Mouse (Mus musculus): ENCODE measurements around the gene Fbxo22.
"Not testable (repeated sequence)": the region's sequence is repeated elsewhere in the genome, so short reads cannot be mapped to it uniquely, and the experiment has no call there.

Fbxo22 gene

DNA sequence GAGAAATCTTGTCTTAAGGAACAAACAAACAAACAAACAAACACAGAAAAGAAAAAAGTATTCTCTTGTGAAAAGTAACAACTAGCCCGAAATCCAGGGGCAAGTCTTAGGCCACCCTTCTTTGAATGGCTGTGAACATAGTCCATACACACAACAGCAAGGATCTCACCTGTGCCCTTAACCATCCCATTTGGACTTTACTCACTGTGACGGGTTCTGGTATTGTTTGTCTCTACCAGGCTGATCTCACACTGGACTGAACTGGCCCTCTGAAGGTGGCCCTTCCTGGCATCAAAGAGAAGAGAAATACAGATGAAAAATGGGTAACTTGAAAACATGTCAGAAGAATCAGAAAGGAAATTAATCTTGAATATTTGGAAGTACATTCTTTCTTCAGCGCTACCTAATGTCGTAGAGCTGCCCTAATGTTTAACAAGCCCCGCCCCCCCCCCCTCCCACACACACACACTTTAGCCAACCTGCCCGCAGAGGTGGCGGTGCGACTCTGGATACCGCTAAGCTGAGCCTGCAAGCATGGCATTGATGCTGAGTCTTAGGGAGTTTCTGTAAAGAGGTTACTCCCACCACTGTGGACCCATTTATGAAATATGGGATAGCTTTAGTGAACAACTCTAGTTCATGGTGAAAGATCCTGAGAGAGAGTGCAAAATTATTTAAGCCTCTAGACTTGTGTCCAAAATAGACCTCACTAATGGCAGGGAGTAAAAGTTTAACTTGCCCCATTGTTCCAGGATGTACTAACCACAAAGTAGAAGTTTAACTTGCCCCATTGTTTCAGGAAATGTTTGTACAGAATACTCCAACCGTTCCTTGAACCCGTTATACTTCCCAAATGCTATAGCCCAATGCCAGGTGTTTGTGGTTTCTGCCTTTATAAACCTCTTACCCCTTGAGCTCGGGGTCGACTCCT, 27.8 kb downstream of the Fbxo22 start:
- DNase-seq (ENCODE audit: low spot score) = no peak

DNA sequence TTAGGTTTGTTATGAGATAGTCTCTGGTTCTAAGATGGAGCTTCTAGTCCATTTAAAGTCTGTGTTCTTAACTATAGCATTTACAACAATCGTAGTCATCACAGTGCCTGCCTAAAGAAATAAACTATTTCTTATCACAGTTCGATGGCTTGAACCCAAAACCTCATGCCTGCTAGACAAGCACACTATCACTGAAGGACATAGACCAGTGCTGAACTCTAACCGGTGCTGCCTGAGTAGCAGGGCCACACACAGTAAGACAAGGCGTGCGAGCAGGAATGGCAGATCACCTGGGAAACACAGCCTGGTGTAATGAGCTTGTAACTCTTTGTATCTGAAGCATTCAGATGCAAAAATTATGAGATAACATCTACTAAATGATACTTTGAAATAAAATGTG, 32.1 kb downstream of the Fbxo22 start:
- DNase-seq (ENCODE audit: low spot score) = no peak

DNA sequence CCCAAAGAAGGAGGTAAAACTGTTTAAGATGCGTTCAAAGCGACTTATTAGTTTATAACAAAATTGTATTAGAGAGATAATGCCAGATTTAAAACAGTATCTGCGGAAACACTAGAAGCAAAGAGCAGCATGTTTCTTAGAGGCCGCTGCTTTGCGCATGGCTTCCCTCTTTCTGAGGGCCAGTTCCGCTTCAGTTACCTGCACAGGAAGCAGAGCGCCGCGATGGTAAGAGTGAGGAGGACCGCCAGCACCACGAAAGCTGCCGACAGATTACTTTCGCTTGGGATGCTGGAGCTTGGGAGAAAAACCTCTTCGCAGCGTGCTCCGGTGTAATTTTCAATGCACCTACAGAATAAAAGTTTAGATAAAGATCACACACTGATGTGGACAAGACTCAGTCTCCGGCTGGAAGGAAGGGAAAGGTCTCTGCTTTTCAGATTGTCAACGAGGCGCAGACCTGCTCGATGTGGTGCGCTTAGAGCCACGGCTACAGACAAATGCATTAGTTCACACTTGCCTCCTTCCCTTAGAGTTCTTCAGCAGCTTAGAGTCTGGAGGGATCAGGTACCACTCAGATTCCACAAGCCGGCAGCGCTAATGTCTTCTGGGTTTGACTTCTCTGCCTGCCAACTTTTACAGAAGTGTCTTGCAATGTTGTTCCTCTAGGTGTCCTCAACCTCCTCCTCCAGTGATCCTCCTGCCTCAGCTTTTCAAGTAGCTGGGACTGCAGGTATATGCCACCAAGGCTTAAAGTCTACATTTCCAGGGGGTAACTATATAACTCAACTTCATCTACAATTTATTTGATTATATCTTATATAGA, 33.3 kb downstream of the Fbxo22 start:
- peak; percentile 3 for DNase-seq (ENCODE audit: low spot score)

DNA sequence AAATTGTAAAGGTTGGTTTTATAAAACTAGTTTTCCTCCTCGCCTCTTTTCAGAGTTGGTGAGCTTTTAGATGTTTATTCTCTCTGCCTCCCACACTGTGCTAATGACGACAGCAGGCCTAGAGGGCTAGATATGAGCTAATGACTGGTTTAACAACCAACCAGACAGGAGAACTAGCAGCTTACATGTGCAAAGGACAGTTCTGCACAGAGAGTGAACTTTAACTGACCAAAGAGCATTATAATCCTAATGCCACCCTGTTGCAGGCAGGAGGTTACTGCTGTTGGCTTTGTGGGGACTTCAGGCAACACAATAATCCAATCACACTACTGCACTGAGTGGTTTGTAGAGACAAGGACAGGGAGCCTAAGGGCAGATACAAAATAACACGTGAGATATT, 34.6 kb downstream of the Fbxo22 start:
- no peak for DNase-seq (ENCODE audit: low spot score)

DNA sequence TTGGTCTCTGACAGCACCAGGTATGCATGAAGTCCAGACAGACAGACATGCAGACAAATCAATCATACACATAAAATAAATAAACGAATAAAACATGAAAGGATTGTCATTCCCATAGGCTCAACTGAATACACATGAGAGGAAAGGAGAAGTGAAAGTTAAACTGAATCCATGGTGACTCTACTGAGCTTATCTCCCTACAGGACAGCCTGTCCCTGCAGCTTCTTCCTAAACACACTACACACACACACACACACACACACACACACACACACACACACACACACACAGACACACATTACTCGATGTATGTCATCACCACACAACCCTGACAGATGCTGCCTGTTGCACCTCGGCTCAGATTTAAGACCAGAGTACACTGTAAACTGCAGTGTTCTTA, 35.4 kb downstream of the Fbxo22 start:
- DNase-seq (ENCODE audit: low spot score) = no peak

DNA sequence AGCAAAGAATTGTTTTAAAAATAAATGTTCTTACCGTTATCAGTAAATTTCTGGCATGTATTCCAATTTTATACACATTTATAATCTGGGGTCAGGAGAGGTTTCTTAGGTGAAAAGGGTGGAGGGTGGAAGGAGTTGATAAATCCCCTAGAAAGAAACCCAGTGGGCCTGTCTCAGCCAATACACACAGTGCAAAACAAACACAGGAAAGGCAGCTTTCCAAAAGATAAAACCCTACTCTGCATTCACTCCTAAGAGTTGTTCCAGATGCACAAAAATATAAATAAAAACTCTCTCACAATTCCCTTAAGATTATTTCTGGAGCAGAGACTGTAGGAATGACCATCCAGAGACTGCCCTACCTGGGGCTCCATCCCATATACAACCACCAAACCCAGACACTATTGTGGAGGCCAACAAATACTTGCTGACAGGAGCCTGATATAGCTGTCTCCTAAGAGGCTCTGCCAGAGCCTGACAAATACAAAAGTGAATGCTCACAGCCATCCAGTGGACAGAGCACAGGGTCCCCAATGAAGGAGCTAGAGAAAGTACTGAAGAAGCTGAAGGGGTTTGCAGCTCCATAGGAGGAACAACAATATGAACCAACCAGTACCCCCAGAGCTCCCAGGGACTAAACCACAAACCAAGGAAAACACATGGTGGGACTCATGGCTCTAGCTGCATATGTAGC, 36.5 kb downstream of the Fbxo22 start:
- DNase-seq (ENCODE audit: low spot score) = not testable (repeated sequence)

DNA sequence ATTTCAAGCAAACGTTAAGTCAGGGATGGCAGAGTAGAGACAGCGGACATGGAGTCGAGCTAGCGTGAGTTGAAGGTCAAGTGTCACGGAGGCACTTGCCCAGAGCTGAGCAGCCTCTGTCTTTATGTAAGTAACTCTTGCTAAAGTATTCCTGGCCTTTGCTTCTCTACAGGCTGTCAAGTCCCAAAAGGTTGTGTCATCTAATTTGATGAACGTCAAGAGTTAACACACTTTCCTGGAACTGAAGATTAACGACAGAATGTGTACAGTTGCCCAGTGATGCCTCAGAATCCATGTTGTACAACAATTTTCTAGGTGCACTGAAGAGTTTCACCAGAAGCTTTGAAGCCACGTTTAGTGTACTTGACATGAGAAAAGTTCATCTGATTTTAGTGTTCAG, 37.7 kb downstream of the Fbxo22 start:
- DNase-seq (ENCODE audit: low spot score) = no peak

DNA sequence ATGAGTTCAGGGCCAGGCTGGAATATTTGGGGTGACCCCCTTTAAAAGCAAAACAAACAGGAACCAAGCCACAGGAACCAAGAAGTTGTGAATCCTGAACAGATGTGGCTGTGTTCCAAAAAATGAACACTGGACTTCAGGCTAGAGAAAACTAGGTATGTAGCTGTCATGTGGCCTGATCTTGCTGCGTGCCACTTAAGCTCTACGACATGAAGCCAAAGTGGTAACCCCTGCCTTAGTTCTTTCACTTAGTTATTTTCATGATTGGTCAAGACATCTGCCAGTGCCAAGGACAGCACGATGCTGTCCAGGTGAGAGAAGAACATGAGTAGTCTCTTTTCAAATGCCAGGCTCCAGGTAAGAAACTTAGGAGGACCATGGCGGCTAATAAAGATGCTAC, 38.2 kb downstream of the Fbxo22 start:
- no peak for DNase-seq (ENCODE audit: low spot score)

DNA sequence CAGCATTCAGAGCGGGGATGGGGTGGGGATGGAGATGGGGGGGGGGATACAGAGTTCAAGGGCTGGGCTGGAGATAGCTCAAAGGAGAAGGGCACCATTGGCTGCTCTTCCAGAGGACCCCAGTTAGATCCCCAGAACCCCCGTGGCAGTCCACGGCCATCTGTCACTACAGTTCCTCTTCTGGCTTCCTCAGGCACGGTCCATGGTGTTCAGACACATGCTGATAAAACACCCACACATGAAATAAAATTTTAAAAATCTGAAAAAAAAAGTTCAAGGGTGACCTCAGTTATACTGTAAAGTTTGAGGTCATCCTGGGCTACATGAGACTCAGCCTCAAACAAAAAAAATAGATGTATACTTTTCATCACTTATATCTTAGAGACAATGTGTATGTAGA, 39.7 kb downstream of the Fbxo22 start:
- no peak for DNase-seq (ENCODE audit: low spot score)

DNA sequence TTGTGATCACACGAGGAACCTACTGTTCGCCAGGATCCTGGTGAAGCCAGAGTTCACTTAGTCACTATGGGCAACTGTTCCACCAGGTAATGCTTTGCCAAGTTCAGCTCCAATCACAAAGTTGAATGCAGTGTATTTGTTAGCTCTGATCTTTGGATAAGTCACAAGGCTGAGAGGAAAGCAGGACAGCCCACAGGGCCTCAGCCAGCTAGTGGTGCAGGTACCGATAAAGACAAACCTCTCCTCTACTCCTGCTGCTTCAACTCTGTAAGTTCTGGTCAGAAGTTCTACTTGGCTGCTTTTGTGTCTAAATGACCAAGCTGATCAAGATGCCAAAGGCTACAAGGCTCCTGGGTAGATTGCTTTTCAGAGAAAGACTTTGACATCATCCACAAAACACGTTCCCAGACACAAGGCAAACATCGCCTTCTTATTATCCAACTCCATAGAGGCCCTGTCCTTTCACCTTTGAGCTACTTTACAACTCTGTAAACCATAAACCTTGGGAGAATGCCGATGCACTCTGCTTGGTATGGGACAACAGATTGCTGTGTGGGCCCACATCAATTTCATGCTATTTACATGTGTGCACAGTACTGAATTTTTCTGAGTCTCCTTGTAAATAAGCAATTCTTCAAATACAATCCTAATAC, 42.0 kb downstream of the Fbxo22 start:
- DNase-seq (ENCODE audit: low spot score) = no peak

DNA sequence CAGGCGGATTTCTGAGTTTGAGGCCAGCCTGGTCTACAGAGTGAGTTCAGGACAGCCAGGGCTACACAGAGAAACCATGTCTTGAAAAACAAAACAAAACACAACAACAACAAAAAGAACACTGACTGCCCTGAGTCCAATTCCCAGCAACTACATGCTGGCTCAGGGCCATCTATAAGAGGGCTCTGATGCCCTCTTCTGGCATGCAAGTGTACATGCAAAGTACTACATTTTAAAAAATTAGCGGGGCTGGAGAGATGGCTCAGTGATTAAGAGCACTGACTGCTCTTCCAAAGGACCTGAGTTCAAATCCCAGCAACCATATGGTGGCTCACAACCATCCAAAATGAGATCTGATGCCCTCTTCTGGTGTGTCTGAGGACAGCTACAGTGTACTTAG, 43.4 kb downstream of the Fbxo22 start:
- DNase-seq (ENCODE audit: low spot score) = not testable (repeated sequence)

DNA sequence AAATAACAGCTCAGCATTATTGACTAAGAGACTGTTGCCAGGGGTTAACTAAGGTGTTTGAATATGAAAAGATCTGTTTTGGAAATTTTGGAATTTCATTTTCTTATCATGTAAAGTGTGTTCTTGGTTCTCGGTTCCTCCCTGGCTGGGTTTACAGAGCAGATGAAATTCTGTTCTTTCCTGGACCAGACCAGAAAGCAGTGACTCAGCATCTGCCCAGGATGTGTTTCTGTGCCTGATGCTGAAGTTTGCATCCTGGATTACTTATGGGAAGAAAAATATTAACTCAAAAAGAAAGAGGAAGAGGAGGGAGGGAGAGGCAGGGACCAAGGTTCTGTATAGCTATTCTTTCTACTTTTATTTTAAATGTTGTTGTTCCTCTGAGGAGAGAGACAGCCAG, 45.1 kb downstream of the Fbxo22 start:
- DNase-seq (ENCODE audit: low spot score) = no peak

DNA sequence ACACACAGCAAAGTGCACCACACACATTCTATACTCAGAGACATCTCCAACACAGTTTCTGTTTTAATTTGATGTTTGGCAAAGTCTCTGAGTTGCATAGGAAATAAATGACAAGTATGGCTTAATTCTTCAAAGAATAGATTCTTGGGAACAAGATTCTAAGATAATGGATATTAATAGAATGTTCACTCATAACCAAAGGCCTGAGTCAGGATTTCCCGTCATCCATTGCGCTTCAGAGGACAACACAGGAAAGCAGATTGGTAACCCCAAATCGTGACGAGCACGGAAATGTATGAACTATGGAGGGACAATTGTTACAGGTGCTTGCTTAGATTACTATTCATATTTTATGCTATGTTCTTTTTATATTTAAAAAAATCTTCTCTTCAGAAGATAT, 46.3 kb downstream of the Fbxo22 start:
- no peak for DNase-seq (ENCODE audit: low spot score)

DNA sequence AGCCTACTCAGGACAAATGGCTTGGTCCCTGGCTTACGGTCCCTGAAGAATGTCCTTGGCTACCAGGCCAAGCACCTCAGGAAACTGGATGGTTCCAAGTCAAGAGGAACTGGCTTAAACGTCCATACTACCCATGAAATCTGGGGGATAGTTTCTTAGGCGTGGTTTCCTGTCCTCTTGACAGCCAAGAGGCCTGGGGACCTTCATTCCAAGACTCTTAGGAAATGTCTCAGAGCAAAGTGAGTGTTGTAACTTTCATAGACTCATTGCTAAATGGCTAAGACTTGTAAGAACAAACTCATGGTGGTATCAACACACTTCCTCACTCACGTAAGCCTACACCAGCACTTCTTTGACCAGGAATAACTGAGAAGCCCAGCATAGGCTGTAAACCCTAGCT, 46.9 kb downstream of the Fbxo22 start:
- DNase-seq (ENCODE audit: low spot score) = no peak

DNA sequence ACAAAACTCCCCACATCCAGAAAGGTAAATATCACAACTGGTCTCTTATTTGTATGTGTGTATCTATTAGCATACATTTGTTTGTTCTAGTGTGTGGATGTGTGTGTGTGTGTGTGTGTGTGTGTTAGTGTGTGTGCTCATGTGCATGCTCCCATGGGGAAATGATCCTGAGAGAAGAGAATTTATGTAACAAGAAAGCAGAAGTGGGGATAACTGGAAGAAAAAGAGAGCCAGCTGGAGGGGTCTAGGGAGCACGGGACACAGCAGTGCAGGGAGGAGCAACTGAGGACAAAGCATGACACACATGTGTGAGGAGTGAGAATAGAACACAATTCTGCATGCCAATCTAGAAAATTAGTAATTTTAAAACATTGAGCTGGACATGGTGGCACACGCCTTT, 48.4 kb downstream of the Fbxo22 start:
- DNase-seq (ENCODE audit: low spot score) = no peak

DNA sequence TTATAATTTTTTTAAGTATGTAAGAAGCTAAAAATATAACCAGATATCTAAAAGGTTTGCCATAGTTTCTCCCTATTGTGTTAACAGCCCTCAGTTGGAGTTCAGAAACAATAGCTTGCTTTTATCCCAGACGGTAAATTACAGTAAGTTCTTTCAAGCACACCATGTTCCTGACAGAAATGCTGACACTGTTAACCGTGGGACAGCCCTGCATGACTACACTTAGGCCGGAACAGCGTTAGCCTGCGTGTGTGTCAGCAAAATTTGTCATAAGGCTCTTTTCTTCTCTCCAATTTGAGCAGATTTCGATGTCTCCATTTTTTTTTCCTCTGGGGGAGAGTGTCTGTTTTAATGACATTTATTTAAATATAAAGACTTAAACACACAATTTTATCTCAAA, 51.0 kb downstream of the Fbxo22 start:
- DNase-seq (ENCODE audit: low spot score) = no peak

DNA sequence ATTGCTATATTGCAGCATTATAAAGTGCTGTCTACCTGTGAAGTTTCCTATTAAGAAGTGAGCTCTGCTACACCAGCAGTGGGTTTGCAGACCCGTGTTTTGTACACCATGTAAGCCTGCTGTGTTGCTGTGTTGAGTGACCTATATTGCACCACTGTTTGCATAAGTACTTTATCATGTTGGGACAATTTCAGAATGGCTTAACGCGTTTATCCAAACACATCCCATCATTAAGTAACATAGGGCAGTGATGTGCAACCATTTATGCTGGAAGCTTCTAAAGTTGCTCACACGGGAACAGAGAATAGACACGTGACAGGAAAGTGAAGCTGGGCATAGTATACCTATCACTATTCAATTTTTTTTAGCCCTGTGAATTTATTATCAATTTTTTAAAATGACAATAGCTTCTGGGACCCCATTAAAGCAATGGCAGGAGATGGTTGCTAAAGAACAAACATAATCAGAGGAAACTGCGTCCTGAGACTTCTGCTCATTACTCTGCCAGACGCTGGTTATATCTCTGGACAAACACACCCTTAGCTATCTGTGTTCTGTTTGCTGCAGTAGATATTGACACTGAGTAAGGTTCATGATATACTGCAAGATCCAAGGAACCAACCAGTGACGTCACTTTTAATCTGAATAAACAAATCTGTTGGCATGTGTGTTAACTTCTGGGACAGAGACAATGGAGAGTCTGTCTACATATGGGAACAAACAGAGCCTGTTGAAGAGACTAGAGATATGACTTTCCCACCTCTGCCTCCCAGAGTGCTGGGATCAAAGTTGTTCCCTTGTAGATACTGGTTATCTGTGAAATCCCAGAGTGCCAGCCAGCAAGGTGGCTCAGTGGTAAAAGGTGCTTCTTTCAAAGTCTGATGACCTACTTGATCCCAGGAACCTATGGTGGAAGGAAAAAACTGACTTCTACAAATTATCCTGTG, 55.9 kb downstream of the Fbxo22 start:
- DNase-seq (ENCODE audit: low spot score) = no peak

DNA sequence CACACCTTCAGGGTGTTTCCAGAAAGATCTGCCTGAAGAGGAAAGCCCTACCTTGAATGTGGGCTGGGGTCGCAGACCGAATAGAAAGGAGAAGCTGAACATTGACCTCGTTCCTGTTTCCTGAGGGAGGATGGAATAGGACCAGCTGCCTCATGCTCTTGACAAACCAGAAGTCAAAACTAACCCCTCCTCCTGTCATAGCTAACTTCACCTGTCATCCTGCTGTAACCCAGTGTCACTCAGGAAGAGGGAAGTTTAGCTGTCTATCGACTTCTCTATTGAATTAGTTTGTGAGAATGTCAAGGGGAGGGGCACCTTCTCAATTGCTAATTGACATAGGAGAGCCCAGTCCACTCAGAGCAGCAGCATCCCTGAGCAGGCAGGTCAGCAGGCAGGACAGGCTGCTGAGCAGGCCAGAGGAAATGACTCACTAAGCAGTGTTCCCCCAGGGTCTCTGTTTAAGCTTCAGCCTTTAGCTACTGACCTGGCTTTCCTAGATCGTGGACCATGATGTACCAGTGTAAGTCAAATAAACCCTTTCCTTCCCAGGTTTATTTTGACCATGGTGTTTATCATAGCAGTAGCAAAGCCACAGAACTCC, 63.3 kb downstream of the Fbxo22 start:
- DNase-seq (ENCODE audit: low spot score) = no peak

DNA sequence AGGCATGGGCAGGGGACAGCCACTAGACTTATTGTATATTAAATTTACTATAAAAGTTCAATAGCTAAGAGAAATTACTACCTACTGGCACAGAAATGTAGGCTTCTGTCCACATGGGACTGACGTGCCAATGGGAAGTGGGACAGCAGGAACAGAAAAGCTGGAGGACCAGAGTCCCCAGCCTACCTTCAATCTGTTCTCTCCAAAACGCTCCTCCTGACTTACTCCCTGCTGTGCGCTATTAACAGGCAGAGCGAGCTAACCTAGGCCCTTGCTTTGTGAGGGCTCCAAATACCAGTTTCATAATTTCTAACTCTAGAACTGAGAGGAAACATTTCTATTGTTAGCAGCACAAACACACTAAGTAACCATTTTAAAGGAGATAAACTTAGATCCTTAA, 65.2 kb downstream of the Fbxo22 start:
- DNase-seq (ENCODE audit: low spot score) = no peak
